Mouse (Mus musculus) thymus, adult 2 months (tissue): Measurements from ENCODE around the gene Gpx7.

Source experiments
- CTCF ChIP-seq: fragments of 200-500 bp; IDR thresholded peaks from 2 replicates; pipeline ENCODE4 v1.5.1; 2012; ENCODE audit warnings: mild to moderate bottlenecking, control low read depth, low read length, moderate library complexity, borderline replicate concordance; ENCODE audit not compliant: control insufficient read depth, poor library complexity, insufficient read depth; ENCODE audit errors: extremely low read depth
- POLR2A ChIP-seq: fragments of 200-500 bp; IDR thresholded peaks from 2 replicates; pipeline ENCODE4 v1.6.1; 2012; ENCODE audit warnings: mild to moderate bottlenecking, low read length, control low read depth, moderate library complexity; ENCODE audit not compliant: control insufficient read depth, poor library complexity, insufficient read depth; ENCODE audit errors: extremely low read depth

DNA sequence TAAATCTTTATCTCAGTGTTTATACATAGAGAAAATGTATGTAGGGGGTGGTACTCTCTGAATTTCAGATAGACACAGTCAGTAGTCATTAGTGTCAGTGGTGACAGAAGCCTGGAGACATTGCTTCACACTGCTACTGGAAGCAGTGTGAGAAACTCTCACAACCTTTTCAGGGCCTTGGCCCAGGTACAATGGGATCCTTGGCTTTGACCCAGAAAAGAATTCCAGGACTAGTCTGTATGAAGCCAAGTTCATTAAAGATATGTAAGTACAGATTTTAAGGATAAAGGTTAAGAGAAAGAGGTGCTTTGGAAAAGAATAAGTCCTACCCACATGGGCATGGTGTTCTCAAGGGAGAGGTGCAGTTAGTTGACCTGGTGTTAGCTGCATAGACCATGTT lies 12.5 kb downstream of the Gpx7 start:
- TF ChIP-seq CTCF (no peak), POLR2A (no peak)
